Mouse (Mus musculus) lung, embryonic 15.5 days (tissue): Measurements from ENCODE around the gene Glis2. TPM values are rescaled to one million over a fixed set of nuclear protein-coding genes. Genes with fewer than 3 reads are reported as not detected.

Source experiments
- ATAC-seq: fragments of 200-750 bp; cut with Nextera tagmentation; 2 replicates; pipeline ENCODE4 v1.8.0; 2017; ENCODE audit warnings: moderate number of reproducible peaks, borderline replicate concordance; ENCODE audit not compliant: low FRiP score, low TSS enrichment; ENCODE audit errors: extremely low read depth
- H3K27ac ChIP-seq: fragments of 300-500 bp; sonication (generic); 2 replicates; pipeline ENCODE4 v1.5.1; 2015; ENCODE audit warnings: moderate library complexity, mild to moderate bottlenecking, inconsistent platforms
- H3K27me3 ChIP-seq: fragments of 300-500 bp; sonication (generic); 2 replicates; pipeline ENCODE4 v1.6.1; 2015; ENCODE audit warnings: inconsistent platforms
- H3K36me3 ChIP-seq: fragments of 300-500 bp; sonication (generic); 2 replicates; pipeline ENCODE4 v1.6.1; 2015; ENCODE audit warnings: inconsistent platforms
- H3K4me1 ChIP-seq: fragments of 300-500 bp; sonication (generic); 2 replicates; pipeline ENCODE4 v1.6.1; 2015; ENCODE audit warnings: inconsistent platforms
- H3K4me2 ChIP-seq: fragments of 300-500 bp; sonication (generic); 2 replicates; pipeline ENCODE4 v1.6.1; 2015; ENCODE audit warnings: inconsistent platforms, mild to moderate bottlenecking, moderate library complexity
- H3K4me3 ChIP-seq: fragments of 300-500 bp; sonication (generic); 2 replicates; pipeline ENCODE4 v1.5.1; 2015; ENCODE audit warnings: mild to moderate bottlenecking, inconsistent platforms
- H3K9ac ChIP-seq: fragments of 300-500 bp; sonication (generic); 2 replicates; pipeline ENCODE4 v1.6.1; 2015; ENCODE audit warnings: inconsistent platforms
- H3K9me3 ChIP-seq: fragments of 300-500 bp; sonication (generic); 2 replicates; pipeline ENCODE4 v1.6.1; 2016; ENCODE audit warnings: inconsistent platforms
- WGBS: fragments of 180-500 bp; shearing (Covaris S2); methylation state at CpG from one replicate; pipeline ENCODE4 v1.1.7; 2015; 5-methylcytosine and 5-hydroxymethylcytosine counted together
- polyA plus RNA-seq: library from polyadenylated mRNA; unstranded; fragments of >200 nt; fragmentation: Nextera tagmentation; extraction: Ambion mirVana; gene quantifications from 2 replicates; pipeline ENCODE4 v1.2.1, GENCODE M21; 2015

Glis2 gene
- polyA plus RNA-seq, 1 experiment from 2014 or later = 24.0 TPM

- WGBS = 66% methylated on average over 5 of the region's 5 CpGs
- H3K4me3 ChIP-seq = no peak overlapping the region
- no peak overlapping the region for H3K27ac ChIP-seq
- H3K9me3 ChIP-seq = no peaks in the 10 kb centered on the region
- H3K27me3 ChIP-seq = no peaks in the 10 kb centered on the region
- no peaks in the 10 kb centered on the region for H3K36me3 ChIP-seq
- H3K4me1 ChIP-seq = peaks cover 78% of the 10 kb centered on the region
- ATAC-seq = no peak
- no peak overlapping the region for H3K4me2 ChIP-seq
- no peak overlapping the region for H3K9ac ChIP-seq
These were observed 3.5 kb downstream of the Glis2 start for GRCm38 (mm10) chr16:4598041-4598440.

- H3K9ac ChIP-seq = no peak overlapping the region
These were observed 4.5 kb downstream of the Glis2 start for GRCm38 (mm10) chr16:4598891-4599543.

DNA sequence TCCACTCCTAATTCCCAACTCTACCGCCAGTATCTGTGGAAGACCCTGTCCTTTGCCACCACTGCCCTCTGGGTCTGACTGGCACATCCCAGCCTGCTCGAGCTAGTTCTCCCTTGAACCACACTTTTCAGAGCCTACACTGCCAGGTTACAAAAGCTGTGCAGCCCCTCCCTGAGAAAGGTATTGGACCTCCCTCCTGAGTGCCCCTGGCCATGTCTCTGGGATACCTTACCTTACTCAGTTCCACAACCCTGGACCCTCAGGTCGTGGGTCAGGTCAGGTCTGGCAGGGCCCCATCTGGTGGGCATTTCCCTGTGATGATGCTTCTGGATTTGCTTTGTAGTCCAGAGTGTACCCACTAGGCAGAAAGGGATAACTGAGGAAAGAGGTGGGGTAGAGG lies 5.1 kb downstream of the Glis2 start:
- H3K4me2 ChIP-seq = no peak overlapping the region
- no peak overlapping the region for H3K9ac ChIP-seq
- no peak overlapping the region for H3K4me3 ChIP-seq
- 81% methylated on average over 3 of the region's 3 CpGs for WGBS
- H3K36me3 ChIP-seq = no peaks in the 10 kb centered on the region
- H3K27me3 ChIP-seq = no peaks in the 10 kb centered on the region
- H3K4me1 ChIP-seq = peaks cover 83% of the 10 kb centered on the region
- no peaks in the 10 kb centered on the region for H3K9me3 ChIP-seq
- ATAC-seq = no peak
- H3K27ac ChIP-seq = no peak overlapping the region

More at GRCm38 (mm10) chr16:4598891-4599543, 4.5 kb downstream of the Glis2 start:
- no peak overlapping the region for H3K4me3 ChIP-seq
- WGBS = 20% methylated on average over 6 of the region's 6 CpGs
- ATAC-seq = no peak
- no peaks in the 10 kb centered on the region for H3K27me3 ChIP-seq
- peaks cover 78% of the 10 kb centered on the region for H3K4me1 ChIP-seq
- H3K27ac ChIP-seq = no peak overlapping the region
- 0 out of 2 replicates have a peak overlapping the region, but pooled peaks have one; percentile 7 for H3K4me2 ChIP-seq
- H3K36me3 ChIP-seq = no peaks in the 10 kb centered on the region
- H3K9me3 ChIP-seq = no peaks in the 10 kb centered on the region

GRCm38 (mm10) chr16:4600701-4601310 lies 6.3 kb downstream of the Glis2 start:
- 76% methylated on average over 9 of the region's 9 CpGs for WGBS
- ATAC-seq = no peak
- Histone ChIP-seq H3K27ac (no peak overlapping the region; the same call in 1 of the 2 replicates), H3K4me1 (peaks cover 88% of the 10 kb centered on the region), H3K9ac (no peak overlapping the region), H3K36me3 (no peaks in the 10 kb centered on the region), H3K4me3 (no peak overlapping the region), H3K9me3 (no peaks in the 10 kb centered on the region), H3K4me2 (no peak overlapping the region), H3K27me3 (no peaks in the 10 kb centered on the region)

- Histone ChIP-seq H3K27me3 (no peaks in the 10 kb centered on the region), H3K27ac (peak overlapping the region; percentile 84), H3K4me1 (peaks cover 88% of the 10 kb centered on the region), H3K9me3 (no peaks in the 10 kb centered on the region), H3K4me3 (no peak overlapping the region), H3K4me2 (no peak overlapping the region), H3K9ac (no peak overlapping the region), H3K36me3 (no peaks in the 10 kb centered on the region)
- 18% methylated on average over 3 of the region's 3 CpGs for WGBS
- no peak for ATAC-seq
These were observed 7.7 kb downstream of the Glis2 start for GRCm38 (mm10) chr16:4602189-4602588.

DNA sequence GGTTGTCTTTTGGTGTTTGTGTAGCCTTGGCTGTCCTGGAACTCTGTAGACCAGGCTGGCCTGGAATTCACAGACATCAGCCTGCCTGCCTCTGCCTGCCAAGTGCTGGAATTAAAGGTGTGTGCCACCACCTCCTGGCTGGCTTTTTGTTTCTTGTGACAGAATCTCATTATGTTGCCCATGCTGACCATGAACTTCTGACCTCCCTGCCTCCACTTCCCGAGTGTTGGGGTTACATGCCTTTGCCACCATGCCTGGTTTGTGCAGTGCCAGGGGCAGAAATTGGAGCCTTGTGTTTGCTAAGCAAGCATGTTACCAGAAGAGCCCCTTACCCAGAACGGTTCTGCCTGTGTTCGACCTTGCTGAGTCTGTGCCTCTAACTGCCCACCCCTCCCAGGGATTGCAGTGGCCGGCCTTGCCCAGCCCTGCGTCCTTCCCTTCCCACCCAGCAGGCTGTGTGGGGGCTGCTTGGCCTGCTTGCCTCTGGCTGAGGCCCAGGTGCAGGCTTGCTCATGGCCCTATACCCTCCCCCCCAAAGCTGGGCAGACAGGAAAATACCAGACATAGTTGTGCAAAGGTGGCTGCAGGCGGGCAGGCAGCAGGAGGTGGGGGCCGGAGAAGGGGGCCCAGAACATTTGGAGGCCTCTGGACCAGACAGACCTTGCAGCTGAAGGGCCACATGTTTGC lies 8.4 kb downstream of the Glis2 start:
- no peak overlapping the region for H3K4me3 ChIP-seq
- no peaks in the 10 kb centered on the region for H3K36me3 ChIP-seq
- ATAC-seq = peak; percentile 19; the same call in 1 of the 2 replicates
- peak overlapping the region; percentile 27; the same call in 1 of the 2 replicates for H3K9ac ChIP-seq
- H3K4me1 ChIP-seq = peaks cover 87% of the 10 kb centered on the region
- 17% methylated on average over 7 of the region's 7 CpGs for WGBS
- no peaks in the 10 kb centered on the region for H3K9me3 ChIP-seq
- H3K27ac ChIP-seq = peak overlapping the region; percentile 84
- no peaks in the 10 kb centered on the region for H3K27me3 ChIP-seq
- H3K4me2 ChIP-seq = peak overlapping the region; percentile 21

GRCm38 (mm10) chr16:4603453-4603837 lies 8.9 kb downstream of the Glis2 start:
- Histone ChIP-seq H3K27ac (peak overlapping the region; percentile 84), H3K4me3 (no peak overlapping the region), H3K36me3 (no peaks in the 10 kb centered on the region), H3K4me2 (peak overlapping the region; percentile 21), H3K4me1 (peaks cover 87% of the 10 kb centered on the region), H3K9ac (no peak overlapping the region), H3K27me3 (no peaks in the 10 kb centered on the region), H3K9me3 (no peaks in the 10 kb centered on the region)
- 48% methylated on average over 1 of the region's 1 CpGs for WGBS
- no peak for ATAC-seq

- Histone ChIP-seq H3K4me2 (no peak overlapping the region), H3K9ac (no peak overlapping the region), H3K27me3 (no peaks in the 10 kb centered on the region), H3K27ac (peak overlapping the region; percentile 84), H3K4me1 (peaks cover 81% of the 10 kb centered on the region), H3K36me3 (0 out of 2 replicates have a peak, but pooled peaks cover 4% of the 10 kb centered on the region), H3K9me3 (no peaks in the 10 kb centered on the region), H3K4me3 (no peak overlapping the region)
- 46% methylated on average over 11 of the region's 11 CpGs for WGBS
- ATAC-seq = no peak
These were observed 9.9 kb downstream of the Glis2 start for GRCm38 (mm10) chr16:4604293-4604837.

GRCm38 (mm10) chr16:4605514-4606131 lies 11.1 kb downstream of the Glis2 start:
- peaks cover 15% of the 10 kb centered on the region for H3K36me3 ChIP-seq
- no peak for ATAC-seq
- WGBS = 51% methylated on average over 13 of the region's 13 CpGs
- H3K4me1 ChIP-seq = peaks cover 76% of the 10 kb centered on the region
- 0 out of 2 replicates have a peak overlapping the region, but pooled peaks have one; percentile 43 for H3K27ac ChIP-seq
- no peak overlapping the region for H3K9ac ChIP-seq
- H3K27me3 ChIP-seq = no peaks in the 10 kb centered on the region
- H3K9me3 ChIP-seq = no peaks in the 10 kb centered on the region
- H3K4me2 ChIP-seq = no peak overlapping the region
- H3K4me3 ChIP-seq = no peak overlapping the region

GRCm38 (mm10) chr16:4606431-4607084 lies 12.0 kb downstream of the Glis2 start:
- H3K27me3 ChIP-seq = no peaks in the 10 kb centered on the region
- WGBS = 17% methylated on average over 5 of the region's 5 CpGs
- no peaks in the 10 kb centered on the region for H3K9me3 ChIP-seq
- H3K4me3 ChIP-seq = no peak overlapping the region
- 0 out of 2 replicates have a peak overlapping the region, but pooled peaks have one; percentile 4 for H3K4me2 ChIP-seq
- H3K36me3 ChIP-seq = peaks cover 23% of the 10 kb centered on the region
- H3K27ac ChIP-seq = peak overlapping the region; percentile 43
- peaks cover 71% of the 10 kb centered on the region for H3K4me1 ChIP-seq
- ATAC-seq = peak; percentile 10; the same call in 1 of the 2 replicates
- H3K9ac ChIP-seq = no peak overlapping the region
